Mouse (Mus musculus) CH12.LX (cell line): ENCODE results near the gene Cers5.

Experiments
- CTCF ChIP-seq, 2 experiments: IDR thresholded peaks in 1 of 2; conservative IDR thresholded peaks in 1 of 2; 2 replicates each; pipeline ENCODE4 v1.5.1; 2011 to 2012; ENCODE audit warnings: low read depth in 2 of 2, low read length in 2 of 2, improper control_type of control experiment in 1 of 2, inconsistent platforms in 1 of 2, mild to moderate bottlenecking in 1 of 2, moderate library complexity in 1 of 2
- ELF1 ChIP-seq: IDR thresholded peaks from 2 replicates; pipeline ENCODE4 v1.6.1; 2014; ENCODE audit warnings: low read depth, mild to moderate bottlenecking, inconsistent platforms, low read length, improper control_type of control experiment
- EP300 ChIP-seq: IDR thresholded peaks from 2 replicates; pipeline ENCODE4 v1.6.1; 2011; ENCODE audit warnings: low read length, improper control_type of control experiment
- KAT2A ChIP-seq: IDR thresholded peaks from 2 replicates; pipeline ENCODE4 v1.6.1; 2012; ENCODE audit warnings: low read length, improper control_type of control experiment, inconsistent platforms; ENCODE audit not compliant: insufficient replicate concordance
- MAFK ChIP-seq: IDR thresholded peaks from 2 replicates; pipeline ENCODE4 v1.6.1; 2011; ENCODE audit warnings: low read length, improper control_type of control experiment; ENCODE audit not compliant: insufficient replicate concordance
- MAZ ChIP-seq: IDR thresholded peaks from 2 replicates; pipeline ENCODE4 v1.6.1; 2012; ENCODE audit warnings: low read depth, mild to moderate bottlenecking, inconsistent platforms, low read length, improper control_type of control experiment, moderate library complexity
- POLR2AphosphoS2 ChIP-seq: IDR thresholded peaks from 2 replicates; pipeline ENCODE4 v1.6.1; 2011; ENCODE audit warnings: low read depth, low read length, improper control_type of control experiment
- RAD21 ChIP-seq: IDR thresholded peaks from 2 replicates; pipeline ENCODE4 v1.6.1; 2011; ENCODE audit warnings: low read depth, mild to moderate bottlenecking, low read length, improper control_type of control experiment, moderate library complexity
- USF1 ChIP-seq: IDR thresholded peaks from 2 replicates; pipeline ENCODE4 v1.6.1; 2014; ENCODE audit warnings: low read depth, mild to moderate bottlenecking, inconsistent platforms, low read length, improper control_type of control experiment

GRCm38 (mm10) chr15:99719865-99720264 is 52.8 kb downstream of the Cers5 start:
- no peak for TF ChIP-seq RAD21
- no peak for TF ChIP-seq CTCF (conservative IDR thresholded peaks at IDR 0.05 in 1 of 2, IDR thresholded peaks at IDR 0.05 in 1 of 2; ENCODE audit: low read depth in 2 of 2, low read length in 2 of 2)
- TF ChIP-seq KAT2A, result no peak
- TF ChIP-seq EP300, result no peak
- TF ChIP-seq POLR2AphosphoS2, result no peak
- no peak for TF ChIP-seq MAFK
- TF ChIP-seq USF1, result no peak
- no peak for TF ChIP-seq ELF1
- TF ChIP-seq MAZ, result no peak
